ENCODE assay signal across 8 mouse cellular contexts in the genomic region with DNA sequence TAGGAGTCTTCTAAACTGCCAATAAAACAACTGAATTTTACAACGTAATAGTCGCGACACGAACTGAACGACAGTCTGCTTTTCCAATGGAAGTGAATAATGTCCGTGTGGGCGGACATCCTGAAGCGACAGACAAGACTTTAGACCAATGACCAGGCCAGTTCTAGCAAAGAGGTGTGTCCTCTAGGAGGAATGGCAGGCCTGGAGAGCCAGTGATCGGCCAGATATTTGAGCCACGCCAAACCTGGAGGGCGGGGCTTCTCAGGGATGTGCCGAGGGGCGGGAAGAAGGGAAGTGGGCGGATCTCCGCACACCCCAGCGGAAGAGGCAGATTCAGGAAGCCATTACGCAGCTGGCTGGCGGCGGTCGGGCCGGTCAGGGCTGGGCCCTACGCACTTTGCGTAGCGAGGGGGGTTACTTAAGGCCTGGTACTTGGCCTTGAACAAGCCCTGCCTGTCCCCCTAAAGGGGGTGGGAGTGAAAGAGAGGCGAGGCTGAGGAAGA. TPM values are rescaled to one million over a fixed set of nuclear protein-coding genes. Genes with fewer than 3 reads are reported as not detected.
DNase-seq lines count a peak whose midpoint lies in the region; ATAC-seq lines count a peak whose summit lies in the region.

No protein-coding gene starts in this region.

- H3K36me3 ChIP-seq in hindbrain, embryonic 15.5 days, result peaks cover 4% of the 10 kb centered on the region; the same call in 1 of the 2 replicates

- under 1% methylated on average over 25 of the region's 25 CpGs for WGBS in hindbrain, embryonic 15.5 days

- peak overlapping the region; percentile 43 for H3K9ac ChIP-seq in hindbrain, embryonic 15.5 days

- H3K4me3 ChIP-seq in hindbrain, embryonic 15.5 days, result peak overlapping the region; percentile 70

- H3K9me3 ChIP-seq in hindbrain, embryonic 15.5 days, result no peaks in the 10 kb centered on the region

- H3K27me3 ChIP-seq in hindbrain, embryonic 15.5 days, result no peaks in the 10 kb centered on the region

- peak; percentile 99 for DNase-seq in T-cell, adult 2 months (ENCODE audit: low spot score)
- DNase-seq in cerebellum, postnatal 36 days, result peak; percentile 97 to 98
- peak; percentile 98 to 99 for DNase-seq in frontal cortex, postnatal 36 days (ENCODE audit: low spot score in 2 of 2)
- DNase-seq in left cerebral cortex, adult 11 months (ENCODE audit: low spot score), result peak; percentile 100
- DNase-seq in lung, postnatal 4 days, result peak; percentile 99
- peak; percentile 98 for DNase-seq in retina, postnatal 7 days (ENCODE audit: low read depth, low spot score)
- peak; percentile 96 for DNase-seq in urinary bladder, adult 2 months (ENCODE audit: low spot score)

- peak; percentile 97 for ATAC-seq in hindbrain, embryonic 15.5 days (ENCODE audit: low FRiP score, low read depth)

- peak overlapping the region; percentile 92 for H3K27ac ChIP-seq in hindbrain, embryonic 15.5 days (replicated peaks)

- H3K4me1 ChIP-seq in hindbrain, embryonic 15.5 days (replicated peaks), result peaks cover 45% of the 10 kb centered on the region

- H3K4me2 ChIP-seq in hindbrain, embryonic 15.5 days, result peak overlapping the region; percentile 70

RNA-seq across cellular contexts. Expression of a gene that starts 0.7 kb away (rescaled TPM):
- 51.4 and 54.4 TPM in 2 replicates for polyA plus RNA-seq in hindbrain, embryonic 15.5 days (2015; fragmentation: Nextera tagmentation; extraction: Ambion mirVana)
- polyA plus RNA-seq in urinary bladder, adult 2 months (2012; rRNA removed), result 14.7 and 18.8 TPM in 2 replicates

RNA-seq across cellular contexts. Expression of a gene that starts 1.7 kb away (rescaled TPM):
- polyA plus RNA-seq in hindbrain, embryonic 15.5 days (2015; fragmentation: Nextera tagmentation; extraction: Ambion mirVana), result 4.8 and 5.8 TPM in 2 replicates
- polyA plus RNA-seq in urinary bladder, adult 2 months (2012; rRNA removed), result 4.5 and 4.7 TPM in 2 replicates

RNA-seq across cellular contexts. Expression of a gene that starts 56.2 kb away (rescaled TPM):
- polyA plus RNA-seq in hindbrain, embryonic 15.5 days (2015; fragmentation: Nextera tagmentation; extraction: Ambion mirVana), result 51.0 and 57.4 TPM in 2 replicates
- 26.0 and 32.5 TPM in 2 replicates for polyA plus RNA-seq in urinary bladder, adult 2 months (2012; rRNA removed)

Comparison
In these comparisons a context has a peak if more than half of its experiments do, and no peak if none do; other contexts are left out.
1. Peak in every context shown above with its lines: DNase-seq, ATAC-seq, H3K4me3 ChIP-seq and H3K27ac ChIP-seq.